Mouse (Mus musculus): ENCODE measurements at regions not wholly inside any gene's neighbourhood (a gene's known extent, or its start where the extent isn't known, plus 50 kb on each side); places are given as distances from the start of the nearest gene placed in this dataset.
A peak's percentile ranks its signal among the peaks of the same experiment; 100 is the strongest.

- DNase-seq = no peak
These were observed 752.6 kb downstream of the Jrkl start for GRCm38 (mm10) chr9:12492890-12493618.

GRCm38 (mm10) chr9:12457810-12458209 lies 787.8 kb downstream of the Jrkl start:
- no peak for DNase-seq

DNA sequence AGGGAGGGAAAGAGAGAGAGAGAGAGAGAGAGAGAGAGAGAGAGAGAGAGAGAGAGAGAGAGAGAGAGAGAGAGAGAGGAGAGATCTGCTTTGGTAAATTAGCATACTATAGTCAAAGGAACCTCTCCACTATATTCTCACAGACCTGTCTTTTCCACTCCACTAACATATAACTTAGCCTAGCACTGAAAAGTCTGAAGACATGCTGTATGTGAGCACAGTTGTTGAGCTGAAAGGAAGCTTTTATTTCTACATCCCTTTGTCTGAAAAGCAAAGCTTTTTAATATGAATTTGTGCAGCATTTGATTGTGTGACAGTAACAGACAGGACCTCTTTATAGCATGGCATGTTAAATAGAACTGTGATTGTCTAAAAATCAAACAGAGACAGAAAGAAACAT lies 788.9 kb downstream of the Jrkl start:
- no peak for DNase-seq

GRCm38 (mm10) chr9:12434171-12434570 lies 811.5 kb downstream of the Jrkl start:
- DNase-seq = no peak

- DNase-seq = no peak
These were observed 823.7 kb downstream of the Jrkl start for GRCm38 (mm10) chr9:12421906-12422305.

DNA sequence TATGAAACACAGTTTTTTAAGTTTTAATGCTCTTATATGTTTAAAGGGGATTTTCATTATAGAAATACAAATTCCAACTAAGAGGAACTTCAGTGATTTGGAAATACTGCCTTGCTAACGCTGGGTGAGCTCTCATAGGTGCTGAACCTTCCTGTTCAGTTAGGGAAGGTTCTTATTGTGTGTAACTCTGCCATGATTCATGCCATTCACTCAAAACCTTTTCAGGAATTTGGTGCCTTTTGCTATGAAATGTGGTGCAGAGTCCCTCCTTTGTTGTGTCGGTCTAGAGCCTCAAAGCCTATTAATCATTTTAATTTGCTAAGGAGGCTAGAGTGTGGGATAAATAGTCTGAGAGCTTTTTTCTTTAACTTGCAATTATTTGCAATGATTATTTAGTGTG lies 837.1 kb downstream of the Jrkl start:
- DNase-seq = no peak

DNA sequence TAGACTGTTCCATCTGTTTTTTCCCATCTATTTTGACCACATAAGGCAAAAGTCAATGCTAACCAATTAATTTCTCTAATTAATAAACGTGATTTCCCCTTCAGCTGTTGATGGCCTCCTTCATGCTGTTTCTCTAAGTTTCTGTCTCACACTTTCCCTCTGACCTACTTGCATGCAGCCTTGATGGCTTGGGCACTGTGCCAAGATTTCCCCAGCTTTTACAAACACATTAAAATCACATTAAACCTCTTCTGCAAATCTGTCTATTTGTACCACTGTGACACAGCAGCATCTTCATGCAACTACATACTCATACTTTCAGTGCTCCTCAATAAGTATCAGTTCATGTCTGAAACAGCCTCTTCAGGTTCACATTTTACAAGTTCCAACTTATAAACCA lies 841.4 kb downstream of the Jrkl start:
- DNase-seq = no peak

GRCm38 (mm10) chr9:12395648-12396047 lies 850.0 kb downstream of the Jrkl start:
- no peak for DNase-seq

- DNase-seq = no peak
These were observed 864.6 kb downstream of the Jrkl start for GRCm38 (mm10) chr9:12380732-12381645.

GRCm38 (mm10) chr9:12380029-12380428 lies 865.6 kb downstream of the Jrkl start:
- peak; percentile 2 to 14 for DNase-seq

GRCm38 (mm10) chr9:12344296-12344695 lies 901.3 kb downstream of the Jrkl start:
- DNase-seq = no peak

- no peak for DNase-seq
These were observed 904.2 kb downstream of the Jrkl start for GRCm38 (mm10) chr9:12341453-12341852.

- DNase-seq = no peak
These were observed 932.0 kb downstream of the Jrkl start for GRCm38 (mm10) chr9:12313517-12314075.

DNA sequence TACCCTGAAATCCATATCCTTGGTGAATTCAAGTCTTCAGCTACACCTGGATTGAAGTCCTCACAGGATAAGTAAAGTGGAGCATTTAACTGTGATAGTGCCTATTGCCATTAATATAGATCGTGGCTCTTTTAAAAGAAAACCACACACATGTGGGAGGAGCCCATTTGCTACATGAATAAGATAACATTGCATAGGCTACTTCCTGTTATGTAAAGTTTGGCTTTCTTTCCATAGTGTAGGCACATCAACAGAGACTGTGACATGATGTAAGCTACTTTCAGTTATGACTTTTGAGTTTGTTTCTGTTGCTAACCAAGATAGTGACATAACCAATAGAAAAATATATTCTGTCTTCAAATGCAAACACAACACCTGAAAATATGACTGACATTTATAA lies 932.6 kb downstream of the Jrkl start:
- no peak for DNase-seq
